Comparison of ENCODE assay signal across 34 mouse cellular contexts in the genomic region with DNA sequence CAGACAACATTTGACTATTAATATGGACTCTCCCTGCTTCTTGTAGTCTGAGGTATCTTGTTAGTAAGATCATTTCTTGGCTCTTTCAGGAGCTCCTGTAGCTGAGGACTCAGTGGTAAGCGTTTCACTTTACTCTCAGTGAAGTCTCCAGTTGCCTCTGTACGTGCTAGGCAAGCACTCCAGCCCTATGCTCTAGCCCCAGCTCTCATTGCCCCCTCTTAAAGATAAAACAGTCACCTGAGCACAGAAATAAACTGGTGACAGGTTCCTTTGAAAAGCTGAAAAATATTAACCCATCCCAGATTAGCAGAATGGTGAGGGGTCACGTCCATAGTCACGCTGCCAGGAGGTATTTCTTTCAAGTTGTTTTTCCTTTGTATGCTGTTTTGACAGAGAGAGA. TPM values are rescaled to one million over a fixed set of nuclear protein-coding genes. Genes with fewer than 3 reads are reported as not detected.
DNase-seq lines count a peak whose midpoint lies in the region; ATAC-seq and TF ChIP-seq lines count a peak whose summit lies in the region.
"Had no signal": no experiment of that assay in that cellular context is flagged by ENCODE, and none has a peak within 500 bp of the region (broad histone marks: within the 10 kb centered on the region; RNA-seq: fewer than 3 reads in every experiment).

No protein-coding gene starts in this region.

- TF ChIP-seq CTCF in intestine, postnatal 0 days (IDR thresholded peaks at IDR 0.05; ENCODE audit: low read depth): no peak
- TF ChIP-seq CTCF in midbrain, postnatal 0 days (IDR thresholded peaks at IDR 0.05): no peak

- WGBS in intestine, embryonic 14.5 days: 59% methylated on average over 4 of the region's 4 CpGs
- WGBS in intestine, postnatal 0 days: 29% methylated on average over 4 of the region's 4 CpGs
- WGBS in lung, embryonic 15.5 days: 36% methylated on average over 4 of the region's 4 CpGs
- WGBS in midbrain, embryonic 11.5 days: 81% methylated on average over 4 of the region's 4 CpGs
- WGBS in midbrain, postnatal 0 days: 62% methylated on average over 4 of the region's 4 CpGs
- 55% methylated on average over 4 of the region's 4 CpGs for WGBS in intestine, embryonic 16.5 days
- WGBS in forebrain, embryonic 11.5 days: 86% methylated on average over 4 of the region's 4 CpGs

- peak; percentile 84 for ATAC-seq in intestine, embryonic 14.5 days (replicated peaks; ENCODE audit: low FRiP score, low TSS enrichment, low read depth)
- no peak for ATAC-seq in intestine, postnatal 0 days
- ATAC-seq in lung, embryonic 15.5 days (ENCODE audit: borderline replicate concordance, extremely low read depth, low FRiP score, low TSS enrichment): no peak
- ATAC-seq in midbrain, embryonic 11.5 days (ENCODE audit: low FRiP score): no peak
- no peak for ATAC-seq in midbrain, postnatal 0 days (ENCODE audit: low FRiP score)
- ATAC-seq in intestine, embryonic 16.5 days: peak; percentile 82
- ATAC-seq in forebrain, embryonic 11.5 days (replicated peaks; ENCODE audit: low FRiP score): no peak
- ATAC-seq: forebrain, embryonic 15.5 days; hindbrain, embryonic 16.5 days; Patski had no signal

- no peak for DNase-seq in intestine, embryonic 14.5 days (ENCODE audit: low spot score)
- no peak for DNase-seq in lung, postnatal 36 days
- peak; percentile 26 for DNase-seq in midbrain, embryonic 11.5 days (ENCODE audit: low spot score, missing footprints)
- DNase-seq in midbrain, postnatal 0 days (ENCODE audit: low spot score): no peak
- DNase-seq in forebrain, embryonic 11.5 days (ENCODE audit: low spot score): no peak
- DNase-seq: adrenal gland, postnatal 10 days; adrenal gland, postnatal 36 days; B cell, adult 2 months; cerebellum, adult 18-20 months; cerebellum, postnatal 10 days; cerebellum, postnatal 36 days; gastrocnemius, postnatal 25 days; heart, adult 18-20 months; heart, postnatal 10 days; heart, postnatal 36 days had no signal

- H3K27ac ChIP-seq in intestine, embryonic 14.5 days (ENCODE audit: low read depth): no peak overlapping the region
- H3K27ac ChIP-seq in intestine, postnatal 0 days (ENCODE audit: low read depth, low read length): no peak overlapping the region
- peak overlapping the region; percentile 41; the same call in 1 of the 2 replicates for H3K27ac ChIP-seq in lung, embryonic 15.5 days
- no peak overlapping the region for H3K27ac ChIP-seq in midbrain, embryonic 11.5 days (ENCODE audit: low read depth, low read length)
- no peak overlapping the region for H3K27ac ChIP-seq in midbrain, postnatal 0 days (ENCODE audit: low read depth, low read length)
- H3K27ac ChIP-seq in intestine, embryonic 16.5 days (ENCODE audit: low read length): no peak overlapping the region
- H3K27ac ChIP-seq in forebrain, embryonic 11.5 days (ENCODE audit: low read depth, low read length): no peak overlapping the region
- H3K27ac ChIP-seq: forebrain, embryonic 12.5 days; forebrain, embryonic 15.5 days; heart, embryonic 15.5 days; hindbrain, embryonic 10.5 days; hindbrain, embryonic 13.5 days had no signal

- H3K9me3 ChIP-seq in intestine, embryonic 14.5 days (ENCODE audit: control insufficient read depth, low read length): no peaks in the 10 kb centered on the region
- H3K9me3 ChIP-seq in intestine, postnatal 0 days (ENCODE audit: control insufficient read depth): no peaks in the 10 kb centered on the region
- H3K9me3 ChIP-seq in lung, embryonic 15.5 days: no peaks in the 10 kb centered on the region
- H3K9me3 ChIP-seq in midbrain, embryonic 11.5 days (ENCODE audit: control insufficient read depth, low read length): no peaks in the 10 kb centered on the region
- no peaks in the 10 kb centered on the region for H3K9me3 ChIP-seq in midbrain, postnatal 0 days (ENCODE audit: low read length)
- no peaks in the 10 kb centered on the region for H3K9me3 ChIP-seq in intestine, embryonic 16.5 days (ENCODE audit: control insufficient read depth, low read length)
- H3K9me3 ChIP-seq in forebrain, embryonic 11.5 days (ENCODE audit: control insufficient read depth, low read length): no peaks in the 10 kb centered on the region
- H3K9me3 ChIP-seq: forebrain, embryonic 12.5 days; forebrain, embryonic 15.5 days; heart, embryonic 12.5 days; heart, embryonic 15.5 days; hindbrain, embryonic 10.5 days; hindbrain, embryonic 13.5 days had no signal

- H3K4me3 ChIP-seq in intestine, embryonic 14.5 days (ENCODE audit: low read depth, low read length): no peak overlapping the region
- no peak overlapping the region for H3K4me3 ChIP-seq in intestine, postnatal 0 days (ENCODE audit: low read depth, low read length)
- H3K4me3 ChIP-seq in lung, embryonic 15.5 days: no peak overlapping the region
- no peak overlapping the region for H3K4me3 ChIP-seq in midbrain, embryonic 11.5 days (ENCODE audit: low read depth, low read length)
- no peak overlapping the region for H3K4me3 ChIP-seq in midbrain, postnatal 0 days (ENCODE audit: low read depth, low read length)
- H3K4me3 ChIP-seq in intestine, embryonic 16.5 days (ENCODE audit: low read length): no peak overlapping the region
- H3K4me3 ChIP-seq in forebrain, embryonic 11.5 days (ENCODE audit: low read depth, low read length): no peak overlapping the region
- H3K4me3 ChIP-seq: forebrain, embryonic 12.5 days; forebrain, embryonic 15.5 days; heart, embryonic 12.5 days; heart, embryonic 15.5 days; hindbrain, embryonic 10.5 days; hindbrain, embryonic 13.5 days had no signal

- no peak overlapping the region for H3K9ac ChIP-seq in intestine, embryonic 14.5 days (ENCODE audit: low read length)
- no peak overlapping the region for H3K9ac ChIP-seq in intestine, postnatal 0 days (ENCODE audit: low read depth, low read length)
- H3K9ac ChIP-seq in lung, embryonic 15.5 days: no peak overlapping the region
- H3K9ac ChIP-seq in midbrain, embryonic 11.5 days (ENCODE audit: low read length): no peak overlapping the region
- no peak overlapping the region for H3K9ac ChIP-seq in midbrain, postnatal 0 days (replicated peaks; ENCODE audit: low read length, poor library complexity, severe bottlenecking)
- H3K9ac ChIP-seq in intestine, embryonic 16.5 days (ENCODE audit: low read depth, low read length): no peak overlapping the region
- H3K9ac ChIP-seq in forebrain, embryonic 11.5 days (ENCODE audit: low read length): no peak overlapping the region
- H3K9ac ChIP-seq: forebrain, embryonic 12.5 days; forebrain, embryonic 15.5 days; heart, embryonic 12.5 days; heart, embryonic 15.5 days; hindbrain, embryonic 13.5 days had no signal

- H3K36me3 ChIP-seq in intestine, embryonic 14.5 days (ENCODE audit: control insufficient read depth, insufficient read depth, low read length): no peaks in the 10 kb centered on the region
- H3K36me3 ChIP-seq in intestine, postnatal 0 days (ENCODE audit: control insufficient read depth, insufficient read depth): no peaks in the 10 kb centered on the region
- no peaks in the 10 kb centered on the region for H3K36me3 ChIP-seq in lung, embryonic 15.5 days
- H3K36me3 ChIP-seq in midbrain, embryonic 11.5 days (ENCODE audit: control insufficient read depth, insufficient read depth, low read length): no peaks in the 10 kb centered on the region
- no peaks in the 10 kb centered on the region for H3K36me3 ChIP-seq in midbrain, postnatal 0 days (ENCODE audit: insufficient read depth, low read length)
- no peaks in the 10 kb centered on the region for H3K36me3 ChIP-seq in intestine, embryonic 16.5 days (ENCODE audit: control insufficient read depth, insufficient read depth, low read length)
- H3K36me3 ChIP-seq in forebrain, embryonic 11.5 days (ENCODE audit: control insufficient read depth, insufficient read depth, low read length): no peaks in the 10 kb centered on the region
- H3K36me3 ChIP-seq: forebrain, embryonic 12.5 days; forebrain, embryonic 15.5 days; G1E; heart, embryonic 12.5 days; heart, embryonic 15.5 days; hindbrain, embryonic 10.5 days; hindbrain, embryonic 13.5 days had no signal

- H3K27me3 ChIP-seq in intestine, embryonic 14.5 days (replicated peaks; ENCODE audit: control insufficient read depth, insufficient read depth, low read length): no peaks in the 10 kb centered on the region
- no peaks in the 10 kb centered on the region for H3K27me3 ChIP-seq in intestine, postnatal 0 days (replicated peaks; ENCODE audit: control insufficient read depth, insufficient read depth, low read length)
- H3K27me3 ChIP-seq in lung, embryonic 15.5 days: no peaks in the 10 kb centered on the region
- H3K27me3 ChIP-seq in midbrain, embryonic 11.5 days (ENCODE audit: control insufficient read depth, insufficient read depth, low read length): no peaks in the 10 kb centered on the region
- no peaks in the 10 kb centered on the region for H3K27me3 ChIP-seq in midbrain, postnatal 0 days (ENCODE audit: insufficient read depth, low read length)
- no peaks in the 10 kb centered on the region for H3K27me3 ChIP-seq in intestine, embryonic 16.5 days (replicated peaks; ENCODE audit: control insufficient read depth, insufficient read depth, low read length)
- no peaks in the 10 kb centered on the region for H3K27me3 ChIP-seq in forebrain, embryonic 11.5 days (ENCODE audit: control insufficient read depth, insufficient read depth, low read length)
- H3K27me3 ChIP-seq: forebrain, embryonic 12.5 days; forebrain, embryonic 15.5 days; heart, embryonic 12.5 days; heart, embryonic 15.5 days; hindbrain, embryonic 13.5 days; Patski had no signal

- H3K4me2 ChIP-seq in intestine, embryonic 14.5 days (ENCODE audit: low read length): no peak overlapping the region
- no peak overlapping the region for H3K4me2 ChIP-seq in intestine, postnatal 0 days (replicated peaks; ENCODE audit: low read depth)
- no peak overlapping the region for H3K4me2 ChIP-seq in lung, embryonic 15.5 days
- no peak overlapping the region for H3K4me2 ChIP-seq in midbrain, embryonic 11.5 days
- H3K4me2 ChIP-seq in midbrain, postnatal 0 days (ENCODE audit: low read depth, low read length, poor library complexity, severe bottlenecking): no peak overlapping the region
- no peak overlapping the region for H3K4me2 ChIP-seq in intestine, embryonic 16.5 days (ENCODE audit: low read depth, low read length)
- no peak overlapping the region for H3K4me2 ChIP-seq in forebrain, embryonic 11.5 days (ENCODE audit: low read depth, low read length, severe bottlenecking)
- H3K4me2 ChIP-seq: forebrain, embryonic 12.5 days; forebrain, embryonic 15.5 days; heart, embryonic 12.5 days; heart, embryonic 15.5 days; hindbrain, embryonic 13.5 days had no signal

- H3K4me1 ChIP-seq in intestine, embryonic 14.5 days (replicated peaks; ENCODE audit: control insufficient read depth, insufficient read depth, low read length): no peaks in the 10 kb centered on the region
- no peaks in the 10 kb centered on the region for H3K4me1 ChIP-seq in intestine, postnatal 0 days (replicated peaks; ENCODE audit: control insufficient read depth, insufficient read depth, low read length)
- peaks cover 15% of the 10 kb centered on the region; the same call in 1 of the 2 replicates for H3K4me1 ChIP-seq in lung, embryonic 15.5 days
- peaks cover 13% of the 10 kb centered on the region for H3K4me1 ChIP-seq in midbrain, embryonic 11.5 days (ENCODE audit: control insufficient read depth, insufficient read depth, low read length)
- H3K4me1 ChIP-seq in midbrain, postnatal 0 days (ENCODE audit: insufficient read depth, low read length): no peaks in the 10 kb centered on the region
- H3K4me1 ChIP-seq in intestine, embryonic 16.5 days (ENCODE audit: control insufficient read depth, insufficient read depth, low read length): no peaks in the 10 kb centered on the region
- H3K4me1 ChIP-seq in forebrain, embryonic 11.5 days (replicated peaks; ENCODE audit: control insufficient read depth, insufficient read depth, low read length): 0 out of 2 replicates have a peak, but pooled peaks cover 3% of the 10 kb centered on the region
- H3K4me1 ChIP-seq: heart, embryonic 12.5 days; heart, embryonic 15.5 days had no signal

RNA-seq across cellular contexts. Expression of gene Gm11985, which starts 9.6 kb away (rescaled TPM):
- polyA plus RNA-seq in intestine, embryonic 14.5 days (2014; fragmentation: Nextera tagmentation; extraction: Ambion mirVana): not detected in 2 replicates
- not detected in 2 replicates for polyA plus RNA-seq in intestine, postnatal 0 days (2015; fragmentation: Nextera tagmentation; extraction: Ambion mirVana)
- polyA plus RNA-seq in lung, embryonic 15.5 days (2015; fragmentation: Nextera tagmentation; extraction: Ambion mirVana): not detected in 2 replicates
- not detected in 2 replicates for polyA plus RNA-seq in midbrain, embryonic 11.5 days (2014; fragmentation: Nextera tagmentation; extraction: Ambion mirVana)
- not detected in 2 replicates for total RNA-seq in midbrain, postnatal 0 days (2014; rRNA removed)
- not detected in 2 replicates for polyA plus RNA-seq in midbrain, postnatal 0 days (2015; fragmentation: Nextera tagmentation; extraction: Ambion mirVana)
- polyA plus RNA-seq in intestine, embryonic 16.5 days (2015; fragmentation: Nextera tagmentation; extraction: Ambion mirVana): not detected in 2 replicates
- polyA plus RNA-seq in forebrain, embryonic 11.5 days (2014; fragmentation: Nextera tagmentation; extraction: Ambion mirVana): not detected in 2 replicates
- total RNA-seq: adrenal gland, adult 18-20 months; adrenal gland, postnatal 10 days; adrenal gland, postnatal 36 days; CH12.LX; gastrocnemius, adult 8-10 months; gastrocnemius, postnatal 25 days; heart, adult 18-20 months; heart, postnatal 10 days; heart, postnatal 36 days had no signal
- polyA plus RNA-seq: cortical plate, adult 2 months; embryonic facial prominence, embryonic 11.5 days; embryonic facial prominence, embryonic 14.5 days; forebrain, embryonic 12.5 days; forebrain, embryonic 15.5 days; G1E; gonadal fat pad, adult 2 months; heart, embryonic 12.5 days; heart, embryonic 15.5 days; hindbrain, embryonic 10.5 days; hindbrain, embryonic 13.5 days; hindbrain, embryonic 16.5 days; Patski had no signal

RNA-seq across cellular contexts. Expression of gene Igfbp1, which starts 18.9 kb away (rescaled TPM):
- polyA plus RNA-seq in intestine, embryonic 14.5 days (2014; fragmentation: Nextera tagmentation; extraction: Ambion mirVana): 0.15 and 0.57 TPM in 2 replicates
- 0.12 TPM in 1 of 2 replicates, not detected in the other for polyA plus RNA-seq in intestine, postnatal 0 days (2015; fragmentation: Nextera tagmentation; extraction: Ambion mirVana)
- 0.54 and 0.60 TPM in 2 replicates for polyA plus RNA-seq in lung, embryonic 15.5 days (2015; fragmentation: Nextera tagmentation; extraction: Ambion mirVana)
- 0.10 and 0.14 TPM in 2 replicates for polyA plus RNA-seq in midbrain, embryonic 11.5 days (2014; fragmentation: Nextera tagmentation; extraction: Ambion mirVana)
- not detected in 2 replicates for total RNA-seq in midbrain, postnatal 0 days (2014; rRNA removed)
- 0.11 TPM in 1 of 2 replicates, not detected in the other for polyA plus RNA-seq in midbrain, postnatal 0 days (2015; fragmentation: Nextera tagmentation; extraction: Ambion mirVana)
- polyA plus RNA-seq in intestine, embryonic 16.5 days (2015; fragmentation: Nextera tagmentation; extraction: Ambion mirVana): 3.3 and 6.4 TPM in 2 replicates
- 0.16 and 0.17 TPM in 2 replicates for polyA plus RNA-seq in forebrain, embryonic 11.5 days (2014; fragmentation: Nextera tagmentation; extraction: Ambion mirVana)
- total RNA-seq: adrenal gland, adult 18-20 months; CH12.LX; gastrocnemius, adult 8-10 months; gastrocnemius, postnatal 25 days; heart, adult 18-20 months; heart, postnatal 10 days; heart, postnatal 36 days had no signal
- polyA plus RNA-seq: forebrain, embryonic 12.5 days; G1E had no signal

RNA-seq across cellular contexts. Expression of gene Igfbp3, which starts 35.0 kb away (rescaled TPM):
- polyA plus RNA-seq in intestine, embryonic 14.5 days (2014; fragmentation: Nextera tagmentation; extraction: Ambion mirVana): 49.4 and 49.5 TPM in 2 replicates
- 52.7 and 57.1 TPM in 2 replicates for polyA plus RNA-seq in intestine, postnatal 0 days (2015; fragmentation: Nextera tagmentation; extraction: Ambion mirVana)
- polyA plus RNA-seq in lung, embryonic 15.5 days (2015; fragmentation: Nextera tagmentation; extraction: Ambion mirVana): 12.9 and 15.9 TPM in 2 replicates
- 6.2 and 8.2 TPM in 2 replicates for polyA plus RNA-seq in midbrain, embryonic 11.5 days (2014; fragmentation: Nextera tagmentation; extraction: Ambion mirVana)
- 33.6 and 38.0 TPM in 2 replicates for total RNA-seq in midbrain, postnatal 0 days (2014; rRNA removed)
- 19.4 and 21.0 TPM in 2 replicates for polyA plus RNA-seq in midbrain, postnatal 0 days (2015; fragmentation: Nextera tagmentation; extraction: Ambion mirVana)
- polyA plus RNA-seq in intestine, embryonic 16.5 days (2015; fragmentation: Nextera tagmentation; extraction: Ambion mirVana): 24.0 and 39.8 TPM in 2 replicates
- 11.0 and 11.5 TPM in 2 replicates for polyA plus RNA-seq in forebrain, embryonic 11.5 days (2014; fragmentation: Nextera tagmentation; extraction: Ambion mirVana)
- total RNA-seq: CH12.LX had no signal
- polyA plus RNA-seq: G1E had no signal

Comparison
In these comparisons a context has a peak if more than half of its experiments do, and no peak if none do; other contexts are left out.
1. ATAC-seq: peak in intestine, embryonic 14.5 days (single experiment) and intestine, embryonic 16.5 days (single experiment); none in intestine, postnatal 0 days (single experiment), lung, embryonic 15.5 days (single experiment), midbrain, embryonic 11.5 days (single experiment), midbrain, postnatal 0 days (single experiment) and forebrain, embryonic 11.5 days (single experiment).